Mouse (Mus musculus) stomach, embryonic 16.5 days (tissue): Measurements from ENCODE around the gene Smarcad1. TPM values are rescaled to one million over a fixed set of nuclear protein-coding genes. Genes with fewer than 3 reads are reported as not detected.
"Not testable (repeated sequence)": the region's sequence is repeated elsewhere in the genome, so short reads cannot be mapped to it uniquely, and the experiment has no call there.

Experiments used
- ATAC-seq: fragments of 200-750 bp; cut with Nextera tagmentation; 2 replicates; pipeline ENCODE4 v1.8.0; 2017; ENCODE audit warnings: moderate number of reproducible peaks, moderate TSS enrichment; ENCODE audit not compliant: insufficient read depth, low FRiP score
- H3K27ac ChIP-seq: fragments of 300-500 bp; sonication (generic); 2 replicates; pipeline ENCODE4 v1.5.1; 2014; ENCODE audit warnings: low read length
- H3K27me3 ChIP-seq: fragments of 300-500 bp; sonication (generic); 2 replicates; pipeline ENCODE4 v1.6.1; 2014; ENCODE audit warnings: low read length, control low read depth, mixed read lengths; ENCODE audit not compliant: control insufficient read depth, insufficient read depth
- H3K36me3 ChIP-seq: fragments of 300-500 bp; sonication (generic); 2 replicates; pipeline ENCODE4 v1.6.1; 2014; ENCODE audit warnings: low read length; ENCODE audit not compliant: control insufficient read depth, insufficient read depth
- H3K4me1 ChIP-seq: fragments of 300-500 bp; sonication (generic); 2 replicates; pipeline ENCODE4 v1.6.1; 2014; ENCODE audit warnings: low read length, control low read depth, mixed read lengths; ENCODE audit not compliant: control insufficient read depth, insufficient read depth
- H3K4me2 ChIP-seq: fragments of 300-500 bp; sonication (generic); 2 replicates; pipeline ENCODE4 v1.6.1; 2014; ENCODE audit warnings: low read depth, low read length, mixed read lengths
- H3K4me3 ChIP-seq: fragments of 300-500 bp; sonication (generic); replicated peaks from 2 replicates; pipeline ENCODE4 v1.5.1; 2014; ENCODE audit warnings: mild to moderate bottlenecking, low read length
- H3K9ac ChIP-seq: fragments of 300-500 bp; sonication (generic); 2 replicates; pipeline ENCODE4 v1.6.1; 2014; ENCODE audit warnings: low read length
- H3K9me3 ChIP-seq: fragments of 300-500 bp; sonication (generic); replicated peaks from 2 replicates; pipeline ENCODE4 v1.6.1; 2016; ENCODE audit warnings: low read length, control low read depth; ENCODE audit not compliant: control insufficient read depth
- WGBS: fragments of 180-500 bp; shearing (Covaris S2); extraction: QIAGEN DNeasy Blood & Tissue Kit; methylation state at CpG from one replicate; pipeline ENCODE4 v1.1.7; 2014; 5-methylcytosine and 5-hydroxymethylcytosine counted together
- polyA plus RNA-seq: library from polyadenylated mRNA; unstranded; fragments of >200 nt; fragmentation: Nextera tagmentation; extraction: Ambion mirVana; gene quantifications from 2 replicates; pipeline ENCODE4 v1.2.1, GENCODE M21; 2015

Gene Smarcad1
- 38.0 and 44.6 TPM in 2 replicates for polyA plus RNA-seq

GRCm38 (mm10) chr6:65042491-65043171 lies at the start of gene Smarcad1:
Gene Smarcad1 (plus strand): TSS chr6:65042583.
- peak; percentile 94 for ATAC-seq
- 0% methylated on average over 68 of the region's 81 CpGs for WGBS
- peaks cover 21% of the 10 kb centered on the region for H3K36me3 ChIP-seq
- no peaks in the 10 kb centered on the region for H3K27me3 ChIP-seq
- H3K4me1 ChIP-seq: peaks cover 8% of the 10 kb centered on the region; the same call in 1 of the 2 replicates
- H3K9ac ChIP-seq: peak within 1 kb of the TSS; percentile 99
- H3K4me2 ChIP-seq: peak within 1 kb of the TSS; percentile 74
- peak within 1 kb of the TSS; percentile 95 for H3K27ac ChIP-seq
- peak within 1 kb of the TSS; percentile 82 for H3K4me3 ChIP-seq
- H3K9me3 ChIP-seq: no peaks in the 10 kb centered on the region

GRCm38 (mm10) chr6:64996824-64997421 lies 45.5 kb upstream of the Smarcad1 start:
- H3K4me1 ChIP-seq: no peaks in the 10 kb centered on the region
- H3K27ac ChIP-seq: no peak overlapping the region
- no peaks in the 10 kb centered on the region for H3K36me3 ChIP-seq
- H3K4me3 ChIP-seq: no peak overlapping the region
- ATAC-seq: no peak
- no peaks in the 10 kb centered on the region for H3K9me3 ChIP-seq
- H3K4me2 ChIP-seq: no peak overlapping the region
- no peaks in the 10 kb centered on the region for H3K27me3 ChIP-seq
- no peak overlapping the region for H3K9ac ChIP-seq
- WGBS: 34% methylated on average over 13 of the region's 13 CpGs

DNA sequence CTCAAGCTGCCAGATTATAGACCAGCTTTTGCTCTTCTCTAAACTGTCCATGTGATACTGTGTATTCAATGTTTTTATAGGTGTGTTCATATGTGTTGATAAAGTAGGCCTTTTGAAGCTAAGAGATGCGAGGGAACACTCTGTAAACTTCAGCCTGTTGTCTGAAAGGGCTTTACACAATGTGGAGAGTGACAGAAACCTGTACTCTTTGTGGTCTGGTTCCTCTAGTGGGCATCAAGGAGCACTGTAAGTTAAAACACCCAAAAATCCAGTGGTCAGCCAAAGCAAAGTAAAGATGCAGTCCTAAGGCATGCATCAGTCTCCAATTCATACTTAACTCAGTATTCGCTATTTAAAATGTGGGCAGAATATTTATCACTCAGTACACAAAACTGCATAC lies 44.6 kb upstream of the Smarcad1 start:
- Histone ChIP-seq H3K9ac (no peak overlapping the region), H3K4me1 (no peaks in the 10 kb centered on the region), H3K9me3 (no peaks in the 10 kb centered on the region), H3K4me3 (no peak overlapping the region), H3K36me3 (no peaks in the 10 kb centered on the region), H3K4me2 (no peak overlapping the region), H3K27me3 (no peaks in the 10 kb centered on the region), H3K27ac (no peak overlapping the region)
- WGBS: 83% methylated on average over 2 of the region's 2 CpGs
- ATAC-seq: no peak

DNA sequence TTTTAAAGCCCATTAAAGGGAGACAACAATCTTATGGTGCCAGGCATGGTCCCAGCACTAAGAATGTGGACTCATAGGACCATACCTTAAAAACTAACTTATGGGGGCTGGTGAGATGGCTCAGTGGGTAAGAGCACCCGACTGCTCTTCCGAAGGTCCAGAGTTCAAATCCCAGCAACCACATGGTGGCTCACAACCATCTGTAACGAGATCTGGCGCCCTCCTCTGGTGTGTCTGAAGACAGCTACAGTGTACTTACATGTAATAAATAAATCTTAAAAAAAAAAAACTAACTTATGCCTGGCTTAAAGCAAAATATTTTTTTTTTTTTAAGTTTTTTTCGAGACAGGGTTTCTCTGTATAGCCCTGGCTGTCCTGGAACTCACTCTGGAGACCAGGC lies 41.6 kb upstream of the Smarcad1 start:
- 77% methylated on average over 5 of the region's 5 CpGs for WGBS
- not testable (repeated sequence) for H3K27me3 ChIP-seq, H3K4me3 ChIP-seq, H3K4me2 ChIP-seq, H3K9me3 ChIP-seq, H3K9ac ChIP-seq, H3K4me1 ChIP-seq, ATAC-seq, H3K36me3 ChIP-seq, H3K27ac ChIP-seq

- H3K36me3 ChIP-seq: no peaks in the 10 kb centered on the region
- H3K9me3 ChIP-seq: no peaks in the 10 kb centered on the region
- H3K27ac ChIP-seq: no peak overlapping the region
- H3K4me1 ChIP-seq: no peaks in the 10 kb centered on the region
- no peak overlapping the region for H3K4me3 ChIP-seq
- H3K9ac ChIP-seq: no peak overlapping the region
- no peaks in the 10 kb centered on the region for H3K27me3 ChIP-seq
- no peak for ATAC-seq
- H3K4me2 ChIP-seq: no peak overlapping the region
- WGBS: 70% methylated on average over 3 of the region's 3 CpGs
These were observed 40.2 kb upstream of the Smarcad1 start for GRCm38 (mm10) chr6:65002196-65002595.

DNA sequence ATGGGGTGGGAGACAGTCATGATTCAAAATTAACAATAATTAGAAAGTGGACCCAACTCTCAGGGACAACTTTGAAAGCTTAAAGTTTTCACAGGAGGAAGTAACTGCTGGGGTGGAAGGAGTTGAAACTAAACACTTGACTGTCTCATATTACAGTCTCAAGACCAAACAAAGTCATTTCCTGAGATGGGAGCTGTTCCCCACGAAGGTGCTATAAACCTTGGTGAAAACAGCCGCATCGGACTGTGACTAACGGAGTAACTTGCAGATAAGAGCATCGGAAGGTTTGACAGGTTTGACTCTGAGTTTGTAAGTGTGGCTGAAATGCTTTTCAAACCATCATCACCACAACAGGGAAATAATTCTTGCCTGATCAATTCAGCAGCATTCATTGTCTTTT lies 33.5 kb upstream of the Smarcad1 start:
- H3K27me3 ChIP-seq: no peaks in the 10 kb centered on the region
- H3K36me3 ChIP-seq: no peaks in the 10 kb centered on the region
- H3K4me2 ChIP-seq: no peak overlapping the region
- WGBS: 29% methylated on average over 5 of the region's 5 CpGs
- no peak overlapping the region for H3K27ac ChIP-seq
- no peak overlapping the region for H3K4me3 ChIP-seq
- no peaks in the 10 kb centered on the region for H3K4me1 ChIP-seq
- no peak overlapping the region for H3K9ac ChIP-seq
- ATAC-seq: no peak
- no peaks in the 10 kb centered on the region for H3K9me3 ChIP-seq

DNA sequence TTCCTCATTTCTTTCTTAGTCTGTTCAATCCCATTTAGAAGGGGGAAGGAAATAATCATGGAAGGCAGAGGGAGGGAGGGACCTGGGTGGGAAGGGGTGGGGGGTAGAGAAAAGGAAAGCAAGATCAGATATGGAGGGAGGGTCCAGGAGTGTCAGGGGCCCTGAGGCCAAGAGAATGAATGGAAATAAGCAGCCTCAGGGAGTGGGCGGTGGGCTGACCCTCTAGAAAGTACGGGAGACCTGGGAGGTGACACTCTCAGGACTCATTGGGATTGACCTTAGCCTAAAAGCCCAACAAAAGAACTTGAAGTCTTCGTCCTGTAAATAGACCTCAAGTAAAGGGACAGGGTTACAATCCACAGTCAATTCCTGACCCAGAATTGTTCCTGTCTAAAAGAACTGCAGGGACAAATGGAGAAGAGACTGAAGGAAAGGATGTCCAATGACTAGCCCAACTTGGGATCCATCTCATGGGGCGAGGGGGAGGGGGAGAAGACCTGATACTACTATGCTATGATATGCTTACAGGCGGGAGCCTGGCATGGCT lies 30.9 kb upstream of the Smarcad1 start:
- Histone ChIP-seq H3K27ac (no peak overlapping the region), H3K9ac (no peak overlapping the region), H3K36me3 (no peaks in the 10 kb centered on the region), H3K9me3 (no peaks in the 10 kb centered on the region), H3K4me1 (no peaks in the 10 kb centered on the region), H3K27me3 (no peaks in the 10 kb centered on the region), H3K4me3 (no peak overlapping the region), H3K4me2 (no peak overlapping the region)
- 82% methylated on average over 5 of the region's 5 CpGs for WGBS
- no peak for ATAC-seq

GRCm38 (mm10) chr6:65012142-65012541 lies 30.2 kb upstream of the Smarcad1 start:
- Histone ChIP-seq H3K4me3 (no peak overlapping the region), H3K27ac (no peak overlapping the region), H3K9ac (no peak overlapping the region), H3K36me3 (no peaks in the 10 kb centered on the region), H3K9me3 (no peaks in the 10 kb centered on the region), H3K27me3 (no peaks in the 10 kb centered on the region), H3K4me2 (no peak overlapping the region), H3K4me1 (no peaks in the 10 kb centered on the region)
- no peak for ATAC-seq
- WGBS: 71% methylated on average over 2 of the region's 2 CpGs

- ATAC-seq: no peak
These were observed 24.8 kb upstream of the Smarcad1 start for GRCm38 (mm10) chr6:65017566-65017965.

More at GRCm38 (mm10) chr6:65017566-65017965, 24.8 kb upstream of the Smarcad1 start:
- no peak overlapping the region for H3K27ac ChIP-seq
- no peak overlapping the region for H3K4me2 ChIP-seq
- no peak overlapping the region for H3K9ac ChIP-seq
- H3K36me3 ChIP-seq: no peaks in the 10 kb centered on the region
- H3K27me3 ChIP-seq: no peaks in the 10 kb centered on the region
- H3K9me3 ChIP-seq: no peaks in the 10 kb centered on the region
- 92% methylated on average over 10 of the region's 10 CpGs for WGBS
- no peak overlapping the region for H3K4me3 ChIP-seq
- no peaks in the 10 kb centered on the region for H3K4me1 ChIP-seq
